Mouse (Mus musculus) thymus, adult 2 months (tissue): Measurements from ENCODE around the gene Slc9a6. TPM values are rescaled to one million over a fixed set of nuclear protein-coding genes. Genes with fewer than 3 reads are reported as not detected.

ENCODE experiments used
- DNase-seq: peaks from one replicate; pipeline ENCODE4 v3.0.0; 2021
- H3K27ac ChIP-seq: fragments of 200-500 bp; 2 replicates; pipeline ENCODE4 v1.5.1; 2012; ENCODE audit warnings: low read length, control low read depth; ENCODE audit not compliant: control insufficient read depth, insufficient read depth
- H3K27me3 ChIP-seq: fragments of 200-500 bp; 2 replicates; pipeline ENCODE4 v1.6.1; 2012; ENCODE audit warnings: mild to moderate bottlenecking, low read length, moderate library complexity, mixed read lengths; ENCODE audit not compliant: control insufficient read depth, insufficient read depth
- H3K36me3 ChIP-seq: fragments of 200-500 bp; 2 replicates; pipeline ENCODE4 v1.6.1; 2012; ENCODE audit warnings: mild to moderate bottlenecking, low read length, moderate library complexity; ENCODE audit not compliant: control insufficient read depth, insufficient read depth
- H3K4me1 ChIP-seq: fragments of 200-500 bp; replicated peaks from 2 replicates; pipeline ENCODE4 v1.6.1; 2012; ENCODE audit warnings: low read length; ENCODE audit not compliant: control insufficient read depth, insufficient read depth
- H3K4me3 ChIP-seq: fragments of 200-500 bp; 2 replicates; pipeline ENCODE4 v1.5.1; 2012; ENCODE audit warnings: mild to moderate bottlenecking, low read length, control low read depth, moderate library complexity; ENCODE audit not compliant: control insufficient read depth, insufficient read depth
- CTCF ChIP-seq: fragments of 200-500 bp; IDR thresholded peaks from 2 replicates; pipeline ENCODE4 v1.5.1; 2012; ENCODE audit warnings: mild to moderate bottlenecking, control low read depth, low read length, moderate library complexity, borderline replicate concordance; ENCODE audit not compliant: control insufficient read depth, poor library complexity, insufficient read depth; ENCODE audit errors: extremely low read depth
- POLR2A ChIP-seq: fragments of 200-500 bp; IDR thresholded peaks from 2 replicates; pipeline ENCODE4 v1.6.1; 2012; ENCODE audit warnings: mild to moderate bottlenecking, low read length, control low read depth, moderate library complexity; ENCODE audit not compliant: control insufficient read depth, poor library complexity, insufficient read depth; ENCODE audit errors: extremely low read depth
- WGBS: fragments of 180-500 bp; shearing (Covaris S2); methylation state at CpG from one replicate; pipeline ENCODE4 v1.1.7; 2018; 5-methylcytosine and 5-hydroxymethylcytosine counted together
- polyA plus RNA-seq: library from polyadenylated mRNA; depleted of rRNA; stranded (reverse); fragments of >200 nt; gene quantifications from 2 replicates; pipeline ENCODE4 v1.2.3, GENCODE M21; 2012; rRNA removed

The Slc9a6 gene
- polyA plus RNA-seq, 1 experiment, result 13.2 TPM

DNA sequence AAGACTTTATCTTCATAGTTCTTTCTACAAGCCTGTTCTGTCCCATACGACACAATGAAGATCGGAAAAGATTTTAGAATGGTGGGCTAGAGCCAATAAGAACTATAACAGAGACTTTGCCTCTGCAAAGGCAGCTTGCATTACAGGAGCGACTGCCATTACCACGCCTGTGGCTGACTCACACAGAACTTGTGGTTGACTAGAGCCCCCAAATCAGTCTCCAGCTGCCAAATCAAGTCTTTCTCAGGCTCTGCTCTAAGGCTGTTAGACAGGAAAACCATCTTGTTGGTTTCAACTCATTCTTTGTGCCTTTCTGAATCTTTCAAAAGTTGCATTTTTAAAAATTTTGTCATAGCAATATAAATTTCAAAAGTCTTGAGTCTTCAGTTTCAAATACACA lies 88.3 kb downstream of the Slc9a6 start:
- 34% methylated on average over 4 of the region's 4 CpGs for WGBS
- H3K4me3 ChIP-seq, result no peak overlapping the region
- no peaks in the 10 kb centered on the region for H3K27me3 ChIP-seq
- H3K4me1 ChIP-seq, result no peaks in the 10 kb centered on the region
- no peaks in the 10 kb centered on the region for H3K36me3 ChIP-seq
- no peak overlapping the region for H3K27ac ChIP-seq
- no peak for DNase-seq
- TF ChIP-seq CTCF (no peak), POLR2A (no peak)

DNA sequence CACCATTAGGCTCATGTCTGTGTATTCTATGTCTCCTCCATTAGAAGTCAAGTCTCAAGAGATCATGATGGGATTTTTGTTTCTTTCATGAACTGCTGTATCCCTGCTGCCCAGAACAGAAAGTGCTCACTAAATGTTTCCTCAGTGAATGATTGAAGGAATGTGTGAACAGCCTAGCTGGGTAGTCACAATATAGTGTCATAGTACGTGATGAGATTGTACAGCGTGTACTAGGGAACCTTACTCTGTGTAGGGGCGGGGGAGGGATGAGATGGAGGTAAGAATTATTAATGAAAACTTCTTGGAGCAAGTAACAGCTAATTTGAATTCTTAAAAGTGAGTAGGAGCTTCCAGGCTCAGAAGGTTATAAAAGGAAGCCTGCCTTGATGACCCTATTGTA lies 91.7 kb downstream of the Slc9a6 start:
- Histone ChIP-seq H3K4me3 (no peak overlapping the region), H3K27me3 (no peaks in the 10 kb centered on the region), H3K36me3 (no peaks in the 10 kb centered on the region), H3K4me1 (no peaks in the 10 kb centered on the region), H3K27ac (no peak overlapping the region)
- TF ChIP-seq POLR2A (no peak), CTCF (no peak)
- WGBS, result 97% methylated on average over 3 of the region's 3 CpGs
- no peak for DNase-seq

DNA sequence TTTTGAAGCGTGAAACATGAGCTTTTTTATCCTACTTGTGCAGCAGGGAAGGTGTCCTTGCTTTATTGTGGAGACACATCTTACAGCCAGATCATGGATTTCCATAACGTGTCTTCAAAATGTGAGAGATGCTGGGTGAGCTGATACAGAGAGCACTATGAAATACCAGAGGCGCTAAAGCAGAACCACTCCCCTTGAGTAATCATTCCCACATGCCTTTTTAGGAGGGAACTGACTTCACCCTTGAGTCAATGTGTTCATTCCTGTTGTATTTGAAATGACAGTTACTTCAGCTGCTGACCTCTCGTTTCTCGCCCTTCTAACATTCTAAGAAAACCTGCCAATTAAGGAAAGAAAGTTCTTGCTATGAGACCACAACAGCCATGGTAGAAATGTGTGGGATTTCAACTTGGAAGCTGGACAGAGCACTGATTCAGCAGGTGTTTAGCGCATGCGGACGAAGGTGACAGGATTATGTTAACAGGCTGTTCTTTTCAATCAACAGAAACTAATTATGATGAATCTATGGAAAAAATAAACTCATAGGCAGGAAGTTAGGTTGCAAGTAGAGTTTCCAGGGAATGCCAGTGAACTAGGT lies 94.5 kb downstream of the Slc9a6 start:
- Histone ChIP-seq H3K27me3 (no peaks in the 10 kb centered on the region), H3K4me3 (no peak overlapping the region), H3K36me3 (no peaks in the 10 kb centered on the region), H3K4me1 (no peaks in the 10 kb centered on the region), H3K27ac (no peak overlapping the region)
- TF ChIP-seq POLR2A (no peak), CTCF (no peak)
- WGBS, result 96% methylated on average over 8 of the region's 8 CpGs
- no peak for DNase-seq

DNA sequence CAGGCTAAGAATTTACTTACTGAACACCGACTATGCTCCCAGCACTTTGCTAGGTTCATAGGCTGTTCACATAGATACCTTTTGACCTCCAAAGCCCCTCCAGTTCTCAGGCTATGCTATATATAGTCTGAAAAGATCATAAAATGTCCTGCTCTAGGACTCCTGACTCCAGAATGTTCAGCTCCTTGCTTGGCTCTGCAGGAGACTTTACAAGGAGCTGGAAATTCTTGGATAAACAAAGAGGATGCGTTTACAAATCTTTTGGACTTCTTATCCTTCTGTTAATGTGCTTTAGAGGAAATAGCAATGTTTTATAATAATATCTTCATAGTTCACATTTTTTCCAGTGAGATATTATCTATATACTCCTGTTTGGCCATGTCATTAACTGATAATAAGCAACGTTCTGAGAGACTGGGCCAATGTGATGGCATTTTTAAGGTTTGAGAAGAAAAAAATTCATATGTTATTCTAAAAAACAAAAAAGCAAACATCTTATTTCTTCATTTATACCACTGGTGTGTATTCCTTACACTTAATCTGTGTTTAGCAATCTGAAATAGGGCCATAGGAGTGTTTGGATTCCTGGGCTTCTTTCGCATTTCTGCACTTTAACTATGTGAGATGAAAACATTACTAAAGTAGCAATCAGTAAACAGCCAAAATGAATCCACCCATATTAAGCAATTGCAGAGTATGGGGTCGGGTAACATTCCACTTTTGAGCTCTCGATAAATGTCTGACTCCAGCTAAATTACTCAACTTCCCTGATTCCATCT lies 99.2 kb downstream of the Slc9a6 start:
- Histone ChIP-seq H3K4me3 (no peak overlapping the region), H3K36me3 (no peaks in the 10 kb centered on the region), H3K27me3 (no peaks in the 10 kb centered on the region), H3K4me1 (no peaks in the 10 kb centered on the region), H3K27ac (no peak overlapping the region)
- WGBS, result 91% methylated on average over 6 of the region's 6 CpGs
- TF ChIP-seq POLR2A (no peak), CTCF (no peak)
- no peak for DNase-seq

DNA sequence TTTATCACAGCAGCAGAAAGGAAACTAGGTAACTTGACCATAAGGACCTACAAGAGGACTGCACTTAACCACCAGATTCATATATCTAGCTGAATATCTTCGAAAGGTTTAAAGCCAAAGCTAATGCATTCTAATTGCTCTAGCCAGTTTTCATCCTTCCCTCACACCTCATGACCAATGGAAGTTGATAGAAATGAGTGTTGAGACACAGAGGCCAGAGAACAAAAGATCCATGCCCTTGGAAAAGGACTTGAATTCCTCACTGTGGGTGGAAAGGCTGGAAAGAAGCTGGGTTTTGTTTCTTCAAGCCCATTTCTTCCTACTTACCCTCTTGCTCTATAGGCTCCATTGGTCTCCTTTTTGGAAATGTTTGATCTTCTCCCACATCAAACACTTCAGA lies 101.0 kb downstream of the Slc9a6 start:
- no peak for TF ChIP-seq POLR2A
- TF ChIP-seq CTCF, result no peak
- Histone ChIP-seq H3K4me3 (no peak overlapping the region), H3K36me3 (no peaks in the 10 kb centered on the region), H3K27ac (no peak overlapping the region), H3K4me1 (no peaks in the 10 kb centered on the region), H3K27me3 (no peaks in the 10 kb centered on the region)
- WGBS, result 100% methylated on average over 1 of the region's 1 CpGs
- DNase-seq, result no peak

DNA sequence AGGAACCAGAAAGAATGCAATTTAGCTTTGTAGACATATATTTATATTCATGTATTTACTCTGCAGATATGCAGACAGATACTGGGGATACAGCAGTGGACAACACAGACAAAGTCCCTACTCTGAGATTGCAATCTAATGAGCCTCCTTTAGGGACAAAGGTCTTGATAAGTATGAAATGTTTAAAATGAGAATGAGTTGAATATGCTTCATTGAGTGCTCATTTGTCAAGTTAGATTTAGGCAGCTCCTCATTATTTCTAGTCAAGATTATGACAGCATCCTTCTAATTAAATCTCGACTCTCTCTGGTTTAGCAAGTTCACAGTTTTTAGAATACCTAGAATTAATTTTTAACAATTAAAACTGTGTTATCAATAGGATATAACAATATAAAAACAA lies 103.1 kb downstream of the Slc9a6 start:
- TF ChIP-seq CTCF (no peak), POLR2A (no peak)
- no peaks in the 10 kb centered on the region for H3K27me3 ChIP-seq
- no peak overlapping the region for H3K4me3 ChIP-seq
- no peaks in the 10 kb centered on the region for H3K4me1 ChIP-seq
- H3K27ac ChIP-seq, result no peak overlapping the region
- no peaks in the 10 kb centered on the region for H3K36me3 ChIP-seq
- 94% methylated on average over 1 of the region's 1 CpGs for WGBS
- DNase-seq, result no peak

Other genes starting within 250 kb of the Slc9a6 start
- 0.83 and 0.86 TPM in 2 replicates for gene Smim10l2a, start 235.2 kb upstream of the Slc9a6 start, polyA plus RNA-seq
- gene Gm2174, start 161.8 kb upstream of the Slc9a6 start, polyA plus RNA-seq, result not detected in 2 replicates
- 16.6 and 24.0 TPM in 2 replicates for gene Ints6l, start 154.9 kb upstream of the Slc9a6 start, polyA plus RNA-seq
- gene Gm10477, start 85.0 kb upstream of the Slc9a6 start, polyA plus RNA-seq, result not detected in 2 replicates
- 0.09 TPM in 1 of 2 replicates, not detected in the other for gene Gm648, start 60.2 kb upstream of the Slc9a6 start, polyA plus RNA-seq
- 9.3 and 9.4 TPM in 2 replicates for gene Mmgt1, start 11.7 kb upstream of the Slc9a6 start, polyA plus RNA-seq
- 11.5 and 20.6 TPM in 2 replicates for gene Fhl1, start 122.0 kb downstream of the Slc9a6 start, polyA plus RNA-seq
- gene Map7d3, start 212.6 kb downstream of the Slc9a6 start, polyA plus RNA-seq, result 0.08 TPM in 1 of 2 replicates, not detected in the other